Comparison of ENCODE assay signal across 25 mouse cellular contexts in the genomic region with DNA sequence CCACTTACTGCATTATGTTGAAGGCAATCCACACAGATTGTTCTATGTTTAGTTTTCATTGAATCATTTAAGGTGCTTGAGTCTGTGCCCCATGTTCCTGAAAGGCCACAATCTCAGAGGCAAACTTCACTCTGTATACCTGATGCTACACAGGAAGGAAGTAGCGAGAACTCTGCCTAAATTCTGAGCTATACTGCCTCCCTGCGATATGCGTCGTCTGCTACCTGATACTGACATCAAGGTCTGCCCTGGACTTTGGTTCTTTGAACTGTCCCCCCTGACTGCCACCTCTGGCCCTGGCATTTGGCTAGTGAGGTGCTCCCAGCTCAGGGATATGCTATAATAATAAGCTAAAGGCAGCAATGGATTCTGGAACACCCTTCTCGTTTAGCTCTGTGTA.
DNase-seq lines count a peak whose midpoint lies in the region; TF ChIP-seq lines count a peak whose summit lies in the region.
"Had no signal": no experiment of that assay in that cellular context is flagged by ENCODE, and none has a peak within 500 bp of the region (broad histone marks: within the 10 kb centered on the region; RNA-seq: fewer than 3 reads in every experiment).

No protein-coding gene starts in this region.

- no peak for TF ChIP-seq POLR2A in kidney, adult 2 months (IDR thresholded peaks at IDR 0.05; ENCODE audit: low read depth, low read length)

- H3K4me3 ChIP-seq in kidney, adult 2 months (ENCODE audit: insufficient read depth, low read depth, low read length) = no peak overlapping the region
- H3K4me3 ChIP-seq: forebrain, embryonic 10.5 days; heart, embryonic 12.5 days; hindbrain, embryonic 10.5 days; kidney, embryonic 15.5 days; limb, embryonic 15.5 days; neural tube, embryonic 15.5 days had no signal

- H3K27me3 ChIP-seq in kidney, adult 2 months (replicated peaks; ENCODE audit: control insufficient read depth, insufficient read depth, low read length) = no peaks in the 10 kb centered on the region
- H3K27me3 ChIP-seq: heart, embryonic 12.5 days; kidney, embryonic 15.5 days; limb, embryonic 15.5 days; neural tube, embryonic 15.5 days had no signal

- H3K27ac ChIP-seq in kidney, adult 2 months (ENCODE audit: insufficient read depth, low read depth, low read length) = no peak overlapping the region
- H3K27ac ChIP-seq: forebrain, embryonic 10.5 days; hindbrain, embryonic 10.5 days; hindbrain, postnatal 0 days; kidney, embryonic 15.5 days; limb, embryonic 15.5 days; neural tube, embryonic 15.5 days had no signal

- WGBS in kidney, adult 2 months = 78% methylated on average over 5 of the region's 5 CpGs

- DNase-seq in kidney, adult 2 months = peak; percentile 22
- DNase-seq in kidney, postnatal 4 days = no peak
- peak; percentile 14 to 15 for DNase-seq in thymus, postnatal 10 days (ENCODE audit: low spot score in 2 of 2)
- DNase-seq in thymus, postnatal 4 days = no peak
- peak; percentile 66 for DNase-seq in induced T-regulatory cell, adult 2 months (ENCODE audit: low read depth)
- no peak for DNase-seq in gastrocnemius, postnatal 4 days (ENCODE audit: low spot score in 2 of 2)
- DNase-seq in MN1 (ENCODE audit: low spot score) = no peak
- DNase-seq: adrenal gland, postnatal 36 days; cerebellum, adult 11-12 months; cerebellum, postnatal 14 days; forebrain, postnatal 0 days; gastrocnemius, postnatal 14 days; heart, adult 18-20 months; heart, postnatal 10 days; layer of hippocampus, adult 9-11 months; lung, adult 18-20 months; lung, postnatal 10 days; right cerebral cortex, adult 18-20 months had no signal

- peaks cover 15% of the 10 kb centered on the region; the same call in 1 of the 2 replicates for H3K4me1 ChIP-seq in kidney, adult 2 months (ENCODE audit: control insufficient read depth, insufficient read depth, low read length)
- H3K4me1 ChIP-seq: forebrain, embryonic 10.5 days; hindbrain, embryonic 10.5 days; neural tube, embryonic 15.5 days had no signal

- no peaks in the 10 kb centered on the region for H3K36me3 ChIP-seq in kidney, adult 2 months (ENCODE audit: control insufficient read depth, insufficient read depth, low read length)
- H3K36me3 ChIP-seq: forebrain, embryonic 10.5 days; heart, embryonic 12.5 days; hindbrain, embryonic 10.5 days; kidney, embryonic 15.5 days; limb, embryonic 15.5 days; neural tube, embryonic 15.5 days had no signal

- no peak for TF ChIP-seq CTCF in kidney, adult 2 months (conservative IDR thresholded peaks at IDR 0.05; ENCODE audit: insufficient read depth, insufficient read length, low read depth, low read length)

Comparison
In these comparisons a context has a peak if more than half of its experiments do, and no peak if none do; other contexts are left out.
1. DNase-seq: peak in kidney, adult 2 months (single experiment), thymus, postnatal 10 days (2 of 2) and induced T-regulatory cell, adult 2 months (single experiment); none in kidney, postnatal 4 days (0 of 2), thymus, postnatal 4 days (single experiment), gastrocnemius, postnatal 4 days (0 of 2) and MN1 (single experiment).